Mouse (Mus musculus): ENCODE measurements around the gene Napsa.

DNA sequence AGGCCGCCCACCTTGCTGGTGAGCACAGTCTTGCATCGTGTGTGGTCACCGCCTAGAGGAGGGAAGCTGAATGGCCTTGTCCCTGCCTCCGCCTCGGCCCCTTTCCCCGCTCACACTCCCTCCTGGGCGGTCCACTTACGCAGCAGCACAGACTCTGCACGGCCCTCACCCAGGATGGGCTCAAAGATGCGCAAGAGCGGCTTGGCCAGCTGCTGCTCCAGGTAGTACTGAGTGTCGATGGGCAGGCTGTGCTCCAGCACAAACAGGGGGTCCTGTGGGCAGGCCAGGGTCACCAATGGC lies 38.5 kb upstream of the Napsa start:
- TF ChIP-seq CTCF (IDR thresholded peaks at IDR 0.05; ENCODE audit: insufficient read depth, low read depth, low read length) (no peak), POLR2A (IDR thresholded peaks at IDR 0.05; ENCODE audit: insufficient read depth, low read depth, low read length) (no peak)
